Mouse (Mus musculus) kidney, adult 11 months (tissue): Measurements from ENCODE around the gene Bmyc.
"Not testable (repeated sequence)": the region's sequence is repeated elsewhere in the genome, so short reads cannot be mapped to it uniquely, and the experiment has no call there.

Experiments
- DNase-seq: peaks from one replicate; pipeline ENCODE4 v3.0.0; 2022

Gene Bmyc

DNA sequence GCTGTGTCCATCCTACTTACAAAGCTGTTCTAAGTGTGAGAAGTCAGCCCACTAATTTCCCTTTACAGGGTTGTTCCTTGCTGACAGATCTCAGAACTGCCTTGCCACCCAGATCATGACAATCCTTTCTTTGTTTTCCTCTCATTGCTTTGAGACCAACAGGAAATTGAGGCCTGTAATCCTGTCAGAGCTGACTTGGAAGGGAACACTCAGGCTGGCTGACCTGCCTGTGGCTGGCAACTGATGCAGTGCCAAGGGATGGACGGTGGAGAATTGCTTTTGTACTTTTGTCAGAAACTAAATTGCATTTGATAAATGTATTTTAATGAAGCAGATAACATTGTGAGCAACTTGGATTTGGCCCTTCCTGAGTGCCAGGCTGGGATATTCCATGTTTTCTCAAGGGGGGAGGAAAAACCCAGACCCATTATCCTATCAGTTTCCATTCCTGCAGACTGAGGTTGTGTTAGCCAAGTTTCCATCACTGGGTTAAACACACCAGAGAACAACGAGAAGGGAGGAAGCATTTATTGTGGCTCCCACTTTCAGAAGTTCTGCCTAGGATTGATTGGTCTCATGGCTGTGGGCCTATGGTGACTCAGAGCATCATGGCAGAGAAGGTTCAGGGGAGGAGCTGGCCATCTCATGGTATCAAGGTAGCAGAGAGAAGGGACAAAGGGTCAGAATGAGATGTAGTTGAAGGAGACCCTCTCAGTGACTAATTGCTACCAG lies 26.8 kb downstream of the Bmyc start:
- no peak for DNase-seq

DNA sequence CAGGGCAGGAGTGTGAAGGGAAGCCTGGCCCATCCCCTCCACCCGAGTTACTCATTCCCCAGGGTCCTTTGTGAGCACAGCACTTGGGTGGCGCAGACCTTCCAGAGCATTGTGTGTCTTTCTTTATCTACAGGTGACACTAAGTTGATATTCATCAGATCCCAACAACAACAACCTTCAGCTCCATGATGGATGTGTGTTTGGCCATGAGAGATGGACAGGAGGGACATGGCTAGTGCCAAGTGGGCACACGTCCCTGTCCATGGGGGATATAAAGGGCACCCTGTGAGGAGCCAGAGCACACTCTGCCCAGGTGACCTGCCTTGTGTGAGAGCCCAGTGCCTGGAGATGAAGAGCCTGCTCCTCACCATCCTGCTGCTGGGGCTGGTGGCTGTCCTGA lies 30.2 kb downstream of the Bmyc start, which contains the start of gene Obp2b:
Obp2b (plus strand) TSS at position 301 of the 400 bp plus-strand sequence.
- not testable (repeated sequence) for DNase-seq

GRCm38 (mm10) chr2:25741671-25742070 lies 35.1 kb downstream of the Bmyc start:
- no peak for DNase-seq

GRCm38 (mm10) chr2:25754201-25754600 lies 47.7 kb downstream of the Bmyc start:
- DNase-seq = peak; percentile 13
